10 mouse cellular contexts compared by ENCODE assay signal in the genomic region with DNA sequence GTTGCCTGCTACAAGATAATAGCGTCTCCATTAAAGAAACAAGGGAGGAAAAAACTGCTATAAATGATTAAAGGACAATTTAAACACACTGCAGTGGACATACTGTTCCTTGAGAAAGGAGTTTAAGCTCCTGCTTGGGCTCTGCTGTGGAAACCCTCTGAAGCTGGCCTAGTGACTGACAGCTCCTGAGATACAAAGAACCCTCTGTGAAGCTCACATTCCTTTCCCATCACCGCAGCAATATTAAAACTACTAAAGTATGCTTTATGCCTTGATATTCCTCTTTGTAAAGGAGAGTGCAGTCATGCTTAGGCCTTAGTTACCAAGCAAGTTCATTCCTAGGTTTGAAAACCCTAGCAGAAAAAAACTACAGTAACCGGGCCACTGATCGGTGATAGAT.
DNase-seq lines count a peak whose midpoint lies in the region; ATAC-seq and TF ChIP-seq lines count a peak whose summit lies in the region.
"Had no signal": no experiment of that assay in that cellular context is flagged by ENCODE, and none has a peak within 500 bp of the region (broad histone marks: within the 10 kb centered on the region; RNA-seq: fewer than 3 reads in every experiment).

No protein-coding gene starts in this region.

- H3K4me1 ChIP-seq in kidney, embryonic 16.5 days (ENCODE audit: insufficient read depth, low read length): peaks cover 26% of the 10 kb centered on the region
- no peaks in the 10 kb centered on the region for H3K4me1 ChIP-seq in cortical plate, adult 2 months (ENCODE audit: control insufficient read depth, insufficient read depth, low read length)
- peaks cover 25% of the 10 kb centered on the region for H3K4me1 ChIP-seq in forebrain, embryonic 12.5 days
- H3K4me1 ChIP-seq in midbrain, embryonic 11.5 days (ENCODE audit: control insufficient read depth, insufficient read depth, low read length): peaks cover 6% of the 10 kb centered on the region; the same call in 1 of the 2 replicates

- ATAC-seq in kidney, embryonic 16.5 days (ENCODE audit: low FRiP score, low TSS enrichment): peak; percentile 40; the same call in 1 of the 2 replicates
- ATAC-seq in forebrain, embryonic 12.5 days (ENCODE audit: low FRiP score): no peak
- peak; percentile 71; the same call in 1 of the 2 replicates for ATAC-seq in midbrain, embryonic 11.5 days (ENCODE audit: low FRiP score)
- ATAC-seq in cerebellum, adult (ENCODE audit: insufficient number of reproducible peaks, low FRiP score, low TSS enrichment): no peak

- 0 out of 2 replicates have a peak overlapping the region, but pooled peaks have one; percentile 17 for H3K9ac ChIP-seq in kidney, embryonic 16.5 days (replicated peaks; ENCODE audit: low read length)
- no peak overlapping the region for H3K9ac ChIP-seq in forebrain, embryonic 12.5 days
- H3K9ac ChIP-seq in midbrain, embryonic 11.5 days (ENCODE audit: low read length): no peak overlapping the region

- TF ChIP-seq CTCF in cortical plate, adult 2 months (IDR thresholded peaks at IDR 0.05; ENCODE audit: extremely low read depth, insufficient read depth, low read length): no peak

- 77% methylated on average over 4 of the region's 4 CpGs for WGBS in kidney, embryonic 16.5 days
- 45% methylated on average over 4 of the region's 4 CpGs for WGBS in forebrain, embryonic 12.5 days
- WGBS in midbrain, embryonic 11.5 days: 55% methylated on average over 4 of the region's 4 CpGs

- TF ChIP-seq POLR2A in cortical plate, adult 2 months (IDR thresholded peaks at IDR 0.05; ENCODE audit: extremely low read depth, insufficient read depth, low read length): no peak

- DNase-seq in kidney, adult 9 months: no peak
- peak; percentile 89 for DNase-seq in midbrain, embryonic 11.5 days (ENCODE audit: low spot score, missing footprints)
- no peak for DNase-seq in cerebellum, adult 18-20 months
- DNase-seq in adipocyte (ENCODE audit: low spot score): no peak
- DNase-seq: cerebellum, adult 9-11 months had no signal

- H3K4me3 ChIP-seq in kidney, embryonic 16.5 days (ENCODE audit: low read length): no peak overlapping the region
- no peak overlapping the region for H3K4me3 ChIP-seq in cortical plate, adult 2 months (ENCODE audit: insufficient read depth, low read length)
- H3K4me3 ChIP-seq in forebrain, embryonic 12.5 days (replicated peaks): no peak overlapping the region
- no peak overlapping the region for H3K4me3 ChIP-seq in midbrain, embryonic 11.5 days (ENCODE audit: low read depth, low read length)

- H3K27ac ChIP-seq in kidney, embryonic 16.5 days (ENCODE audit: low read length): peak overlapping the region; percentile 90
- H3K27ac ChIP-seq in cortical plate, adult 2 months (ENCODE audit: insufficient read depth, low read length): peak overlapping the region; percentile 15; the same call in 1 of the 2 replicates
- H3K27ac ChIP-seq in forebrain, embryonic 12.5 days: peak overlapping the region; percentile 61
- H3K27ac ChIP-seq in midbrain, embryonic 11.5 days (ENCODE audit: low read depth, low read length): peak overlapping the region; percentile 45
- H3K27ac ChIP-seq: macrophage had no signal

- no peak overlapping the region for H3K4me2 ChIP-seq in kidney, embryonic 16.5 days (replicated peaks; ENCODE audit: low read depth, low read length)
- H3K4me2 ChIP-seq in forebrain, embryonic 12.5 days: no peak overlapping the region
- H3K4me2 ChIP-seq in midbrain, embryonic 11.5 days: no peak overlapping the region

- H3K27me3 ChIP-seq in kidney, embryonic 16.5 days (ENCODE audit: insufficient read depth, low read length): no peaks in the 10 kb centered on the region
- H3K27me3 ChIP-seq in forebrain, embryonic 12.5 days: no peaks in the 10 kb centered on the region
- H3K27me3 ChIP-seq in midbrain, embryonic 11.5 days (ENCODE audit: control insufficient read depth, insufficient read depth, low read length): no peaks in the 10 kb centered on the region

- H3K9me3 ChIP-seq in kidney, embryonic 16.5 days (ENCODE audit: low read length): no peaks in the 10 kb centered on the region
- no peaks in the 10 kb centered on the region for H3K9me3 ChIP-seq in forebrain, embryonic 12.5 days
- H3K9me3 ChIP-seq in midbrain, embryonic 11.5 days (ENCODE audit: control insufficient read depth, low read length): no peaks in the 10 kb centered on the region

- H3K36me3 ChIP-seq in kidney, embryonic 16.5 days (ENCODE audit: insufficient read depth, low read length): no peaks in the 10 kb centered on the region
- no peaks in the 10 kb centered on the region for H3K36me3 ChIP-seq in forebrain, embryonic 12.5 days (replicated peaks)
- H3K36me3 ChIP-seq in midbrain, embryonic 11.5 days (ENCODE audit: control insufficient read depth, insufficient read depth, low read length): no peaks in the 10 kb centered on the region

Comparison
In these comparisons a context has a peak if more than half of its experiments do, and no peak if none do; other contexts are left out.
1. ATAC-seq: peak in kidney, embryonic 16.5 days (single experiment) and midbrain, embryonic 11.5 days (single experiment); none in forebrain, embryonic 12.5 days (single experiment) and cerebellum, adult (single experiment).
2. H3K27ac ChIP-seq: peak in every context shown above with its lines; median percentile 90 in kidney, embryonic 16.5 days; 61 in forebrain, embryonic 12.5 days; 45 in midbrain, embryonic 11.5 days; 15 in cortical plate, adult 2 months.